Mouse (Mus musculus): ENCODE measurements around the gene Krt9. TPM values are rescaled to one million over a fixed set of nuclear protein-coding genes. Genes with fewer than 3 reads are reported as not detected.

Gene Krt9
- polyA plus RNA-seq (2017; shearing (Covaris generic)): under 1 TPM in 1 of 2 experiments, not detected in 1; 0.21 TPM

DNA sequence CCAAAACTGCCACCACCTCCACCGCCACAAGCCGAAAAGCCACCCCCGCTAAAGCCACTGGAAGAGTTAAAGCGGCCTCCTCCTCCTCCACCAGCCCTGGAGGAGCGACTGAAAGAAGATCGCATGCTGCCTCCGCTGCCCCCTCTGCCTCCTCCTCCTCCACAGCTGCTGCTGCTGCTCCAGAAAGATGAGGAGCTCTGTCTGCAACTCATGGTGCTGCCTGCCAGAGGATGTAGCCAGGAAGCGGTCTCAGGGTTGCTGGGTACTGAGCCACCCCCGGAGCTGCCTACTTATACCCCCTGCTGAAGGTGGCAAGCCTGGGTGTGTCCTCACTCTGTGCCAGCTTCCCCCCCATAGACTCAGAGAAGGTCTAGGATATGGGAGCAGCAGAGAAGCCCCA is at the start of gene Krt9:
Krt9 (minus strand) TSS at position 255 of the 400 bp plus-strand sequence.

DNA sequence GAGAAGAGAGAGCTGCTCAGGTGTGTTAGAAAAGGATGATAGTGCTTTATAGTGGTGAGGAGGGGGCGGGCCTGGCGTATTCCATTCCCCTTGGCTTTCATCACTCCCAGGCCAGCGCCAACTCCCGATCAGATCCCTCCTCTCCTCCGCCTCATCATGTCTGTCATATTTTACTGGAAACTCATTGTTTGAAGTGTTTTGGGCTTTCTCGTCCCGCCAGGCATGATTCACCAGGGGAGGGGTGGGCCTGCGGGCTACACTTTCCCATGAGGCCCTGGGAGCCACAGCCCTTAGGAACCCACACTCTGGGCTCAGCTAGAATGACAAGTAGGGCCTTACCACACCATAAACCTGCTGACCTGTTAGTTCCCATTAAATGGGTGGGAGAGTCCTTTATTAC is 14.5 kb upstream of the Krt9 start, which contains the start of gene Krt14:
Krt14 (minus strand) TSS at position 51 of the 400 bp plus-strand sequence.

DNA sequence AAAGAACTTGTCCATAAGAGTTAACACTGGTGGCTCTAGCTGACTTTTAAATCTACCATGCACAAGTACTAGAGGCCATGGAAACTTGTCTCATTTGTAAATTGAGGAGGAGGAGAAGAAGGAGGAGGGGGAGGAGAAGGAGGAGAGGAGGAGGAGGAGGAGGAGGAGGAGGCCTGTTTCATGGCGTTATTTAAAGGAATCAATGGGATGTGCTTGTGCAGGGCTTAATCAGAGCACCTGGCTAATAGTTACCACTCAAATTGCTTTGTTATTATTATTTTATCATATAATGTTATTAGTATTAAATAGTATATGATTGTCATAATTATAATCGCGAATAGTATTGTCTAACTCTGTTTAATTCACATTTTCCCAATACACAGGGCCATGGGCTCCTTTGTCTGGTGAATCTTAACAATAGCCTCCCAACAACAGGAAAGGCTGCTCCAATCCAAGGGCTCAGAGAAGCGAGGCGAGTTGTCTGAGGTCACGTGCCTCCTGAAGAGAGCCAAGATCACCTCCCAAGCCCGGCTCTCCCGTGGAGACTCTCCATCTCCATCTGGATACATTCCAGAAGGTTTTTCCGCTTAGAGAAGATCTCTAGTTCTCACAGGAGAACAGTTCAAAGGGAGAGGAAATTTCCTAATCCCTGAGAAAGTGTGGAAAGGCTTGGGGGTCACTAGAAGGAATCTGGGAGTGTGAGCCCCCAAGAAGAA is 44.3 kb downstream of the Krt9 start, which contains the start of gene Krt19:
Krt19 (minus strand) TSS at position 51 of the 716 bp plus-strand sequence.

Other genes with a start within 250 kb of the Krt9 start
- gene Krtap9-5, start 244.8 kb downstream of the Krt9 start, polyA plus RNA-seq (2017; shearing (Covaris generic)): not detected
- not detected for gene Krtap29-1, start 214.2 kb downstream of the Krt9 start, polyA plus RNA-seq (2017; shearing (Covaris generic))
- gene Krtap16-1, start 206.6 kb downstream of the Krt9 start, polyA plus RNA-seq (2017; shearing (Covaris generic)): not detected
- gene Krtap17-1, start 199.3 kb downstream of the Krt9 start, polyA plus RNA-seq (2017; shearing (Covaris generic)): not detected
- not detected for gene Krt33a, start 177.0 kb downstream of the Krt9 start, polyA plus RNA-seq (2017; shearing (Covaris generic))
- gene Krt33b, start 163.4 kb downstream of the Krt9 start, polyA plus RNA-seq (2017; shearing (Covaris generic)): not detected
- under 1 TPM in 1 of 2 experiments, not detected in 1; 0.92 TPM for gene Krt34, start 151.7 kb downstream of the Krt9 start, polyA plus RNA-seq (2017; shearing (Covaris generic))
- gene Krt31, start 142.7 kb downstream of the Krt9 start, polyA plus RNA-seq (2017; shearing (Covaris generic)): under 1 TPM; 0.19 to 0.24 TPM
- not detected for gene Krt32, start 105.0 kb downstream of the Krt9 start, polyA plus RNA-seq (2017; shearing (Covaris generic))
- gene Krt35, start 97.0 kb downstream of the Krt9 start, polyA plus RNA-seq (2017; shearing (Covaris generic)): under 1 TPM in 1 of 2 experiments, not detected in 1; 0.27 TPM
- gene Krt36, start 87.6 kb downstream of the Krt9 start, polyA plus RNA-seq (2017; shearing (Covaris generic)): under 1 TPM; 0.34 to 0.44 TPM
- gene Krt13, start 71.7 kb downstream of the Krt9 start, polyA plus RNA-seq (2017; shearing (Covaris generic)): under 1 TPM in 1 of 2 experiments, not detected in 1; 0.22 TPM
- gene Krt15, start 57.3 kb downstream of the Krt9 start, polyA plus RNA-seq (2017; shearing (Covaris generic)): under 1 TPM in 1 of 2 experiments, not detected in 1; 0.71 TPM
- under 1 TPM; 0.33 to 0.70 TPM for gene Krt19, start 44.6 kb downstream of the Krt9 start, polyA plus RNA-seq (2017; shearing (Covaris generic))
- not detected for gene Krt14, start 14.3 kb upstream of the Krt9 start, polyA plus RNA-seq (2017; shearing (Covaris generic))
- gene Krt16, start 55.7 kb upstream of the Krt9 start, polyA plus RNA-seq (2017; shearing (Covaris generic)): 1 to 10 TPM in 1 of 2 experiments, not detected in 1; 1.3 TPM
- gene Krt17, start 67.8 kb upstream of the Krt9 start, polyA plus RNA-seq (2017; shearing (Covaris generic)): 1 to 10 TPM; 1.3 to 2.5 TPM
- gene Krt42, start 76.6 kb upstream of the Krt9 start, polyA plus RNA-seq (2017; shearing (Covaris generic)): not detected
- 1,000 to 10,000 TPM; 2,499 to 2,744 TPM for gene Eif1, start 126.6 kb upstream of the Krt9 start, polyA plus RNA-seq (2017; shearing (Covaris generic))
- not detected for gene Gast, start 141.2 kb upstream of the Krt9 start, polyA plus RNA-seq (2017; shearing (Covaris generic))
- gene Hap1, start 162.9 kb upstream of the Krt9 start, polyA plus RNA-seq (2017; shearing (Covaris generic)): 1 to 10 TPM; 2.2 to 3.5 TPM
- gene Jup, start 204.5 kb upstream of the Krt9 start, polyA plus RNA-seq (2017; shearing (Covaris generic)): 1 to 10 TPM; 3.0 to 3.8 TPM
- under 1 TPM in 1 of 2 experiments, not detected in 1; 0.51 TPM for gene P3h4, start 221.6 kb upstream of the Krt9 start, polyA plus RNA-seq (2017; shearing (Covaris generic))
- gene Fkbp10, start 222.5 kb upstream of the Krt9 start, polyA plus RNA-seq (2017; shearing (Covaris generic)): under 1 TPM in 1 of 2 experiments, not detected in 1; 0.18 TPM
- 100 to 1,000 TPM; 137 to 155 TPM for gene Nt5c3b, start 248.6 kb upstream of the Krt9 start, polyA plus RNA-seq (2017; shearing (Covaris generic))
- gene Klhl10, start 248.7 kb upstream of the Krt9 start, polyA plus RNA-seq (2017; shearing (Covaris generic)): 1 to 10 TPM in 1 of 2 experiments, under 1 TPM in 1; 0.34 to 1.3 TPM

All from inflammation-experienced regulatory T-cells (primary cell).